Mouse (Mus musculus) olfactory bulb, adult 2 months (tissue): ENCODE results near the gene Pkp4.

Experiments used
- CTCF ChIP-seq: fragments of 200-500 bp; IDR thresholded peaks from 2 replicates; pipeline ENCODE4 v1.5.1; 2012; ENCODE audit warnings: low read depth, mild to moderate bottlenecking, low read length, moderate library complexity; ENCODE audit not compliant: insufficient read depth
- POLR2A ChIP-seq: fragments of 200-500 bp; IDR thresholded peaks from 2 replicates; pipeline ENCODE4 v1.6.1; 2012; ENCODE audit warnings: mild to moderate bottlenecking, low read depth, low read length, moderate library complexity; ENCODE audit not compliant: insufficient read depth

GRCm38 (mm10) chr2:59299831-59300230 lies 139.2 kb downstream of the Pkp4 start:
- TF ChIP-seq POLR2A (no peak), CTCF (no peak)
